Mouse (Mus musculus) hindbrain, embryonic 13.5 days (tissue): ENCODE data around the gene Fam178b. TPM values are rescaled to one million over a fixed set of nuclear protein-coding genes. Genes with fewer than 3 reads are reported as not detected.

Experiments used
- ATAC-seq: fragments of 200-750 bp; cut with Nextera tagmentation; 2 replicates; pipeline ENCODE4 v1.8.0; 2017; ENCODE audit warnings: moderate TSS enrichment; ENCODE audit not compliant: low FRiP score
- H3K27ac ChIP-seq: fragments of 300-500 bp; sonication (generic); 2 replicates; pipeline ENCODE4 v1.5.1; 2015; ENCODE audit warnings: inconsistent platforms, mild to moderate bottlenecking, moderate library complexity
- H3K27me3 ChIP-seq: fragments of 300-500 bp; sonication (generic); 2 replicates; pipeline ENCODE4 v1.6.1; 2015; ENCODE audit warnings: mild to moderate bottlenecking, inconsistent platforms
- H3K36me3 ChIP-seq: fragments of 300-500 bp; sonication (generic); 2 replicates; pipeline ENCODE4 v1.6.1; 2015; ENCODE audit warnings: mild to moderate bottlenecking, inconsistent platforms
- H3K4me1 ChIP-seq: fragments of 300-500 bp; sonication (generic); replicated peaks from 2 replicates; pipeline ENCODE4 v1.6.1; 2015; ENCODE audit warnings: inconsistent platforms
- H3K4me2 ChIP-seq: fragments of 300-500 bp; sonication (generic); 2 replicates; pipeline ENCODE4 v1.6.1; 2015; ENCODE audit warnings: inconsistent platforms, mild to moderate bottlenecking, moderate library complexity
- H3K4me3 ChIP-seq: fragments of 300-500 bp; sonication (generic); 2 replicates; pipeline ENCODE4 v1.5.1; 2015; ENCODE audit warnings: mild to moderate bottlenecking, inconsistent platforms
- H3K9ac ChIP-seq: fragments of 300-500 bp; sonication (generic); 2 replicates; pipeline ENCODE4 v1.6.1; 2015; ENCODE audit warnings: mild to moderate bottlenecking, inconsistent platforms
- H3K9me3 ChIP-seq: fragments of 300-500 bp; sonication (generic); 2 replicates; pipeline ENCODE4 v1.6.1; 2016; ENCODE audit warnings: inconsistent platforms
- WGBS: fragments of 180-500 bp; shearing (Covaris S2); methylation state at CpG from one replicate; pipeline ENCODE4 v1.1.7; 2015; 5-methylcytosine and 5-hydroxymethylcytosine counted together
- polyA plus RNA-seq: library from polyadenylated mRNA; unstranded; fragments of >200 nt; fragmentation: Nextera tagmentation; extraction: Ambion mirVana; gene quantifications from 2 replicates; pipeline ENCODE4 v1.2.1, GENCODE M21; 2015

Fam178b gene
- 0.27 and 0.32 TPM in 2 replicates for polyA plus RNA-seq

- no peaks in the 10 kb centered on the region for H3K36me3 ChIP-seq
- H3K9me3 ChIP-seq: no peaks in the 10 kb centered on the region
- no peak for ATAC-seq
- no peak within 1 kb of the TSS for H3K4me2 ChIP-seq
- H3K9ac ChIP-seq: no peak within 1 kb of the TSS
- no peaks in the 10 kb centered on the region for H3K4me1 ChIP-seq
- no peak within 1 kb of the TSS for H3K4me3 ChIP-seq
- 91% methylated on average over 38 of the region's 39 CpGs for WGBS
- H3K27me3 ChIP-seq: no peaks in the 10 kb centered on the region
- no peak within 1 kb of the TSS for H3K27ac ChIP-seq
Observed at GRCm38 (mm10) chr1:36682620-36683355, at the start of gene Fam178b. Fam178b (minus strand) TSS chr1:36683183.

GRCm38 (mm10) chr1:36724057-36724431, 41.1 kb upstream of the Fam178b start:
- Histone ChIP-seq H3K4me1 (peaks cover 6% of the 10 kb centered on the region), H3K4me2 (no peak overlapping the region), H3K9me3 (no peaks in the 10 kb centered on the region), H3K27me3 (no peaks in the 10 kb centered on the region), H3K4me3 (no peak overlapping the region), H3K36me3 (no peaks in the 10 kb centered on the region), H3K9ac (no peak overlapping the region), H3K27ac (peak overlapping the region; percentile 3; the same call in 1 of the 2 replicates)
- ATAC-seq: no peak
- WGBS: 76% methylated on average over 4 of the region's 4 CpGs

- ATAC-seq: no peak
- Histone ChIP-seq H3K27me3 (no peaks in the 10 kb centered on the region), H3K4me2 (no peak overlapping the region), H3K4me3 (no peak overlapping the region), H3K27ac (peak overlapping the region; percentile 31; the same call in 1 of the 2 replicates), H3K9ac (peak overlapping the region; percentile 46; the same call in 1 of the 2 replicates), H3K9me3 (no peaks in the 10 kb centered on the region), H3K4me1 (peaks cover 6% of the 10 kb centered on the region), H3K36me3 (no peaks in the 10 kb centered on the region)
- WGBS: 69% methylated on average over 16 of the region's 16 CpGs
Observed at GRCm38 (mm10) chr1:36723146-36724056, 40.4 kb upstream of the Fam178b start.

- Histone ChIP-seq H3K9me3 (no peaks in the 10 kb centered on the region), H3K4me1 (peaks cover 5% of the 10 kb centered on the region), H3K27ac (no peak overlapping the region), H3K27me3 (no peaks in the 10 kb centered on the region), H3K36me3 (no peaks in the 10 kb centered on the region), H3K4me3 (no peak overlapping the region), H3K9ac (no peak overlapping the region), H3K4me2 (no peak overlapping the region)
- ATAC-seq: no peak
- 92% methylated on average over 1 of the region's 1 CpGs for WGBS
Observed at GRCm38 (mm10) chr1:36718786-36719185, 35.8 kb upstream of the Fam178b start.

- ATAC-seq: no peak
- Histone ChIP-seq H3K9me3 (no peaks in the 10 kb centered on the region), H3K9ac (no peak within 1 kb of the TSS), H3K27me3 (no peaks in the 10 kb centered on the region), H3K4me1 (no peaks in the 10 kb centered on the region), H3K4me3 (no peak within 1 kb of the TSS), H3K36me3 (no peaks in the 10 kb centered on the region), H3K4me2 (no peak within 1 kb of the TSS), H3K27ac (no peak within 1 kb of the TSS)
- 77% methylated on average over 5 of the region's 5 CpGs for WGBS
Observed at GRCm38 (mm10) chr1:36714311-36714710, 31.3 kb upstream of the Fam178b start, which contains the start of gene Actr1b. Actr1b (minus strand) TSS chr1:36714422.

GRCm38 (mm10) chr1:36711104-36711503, 28.1 kb upstream of the Fam178b start:
- H3K36me3 ChIP-seq: peaks cover 15% of the 10 kb centered on the region
- H3K27me3 ChIP-seq: no peaks in the 10 kb centered on the region
- no peaks in the 10 kb centered on the region for H3K9me3 ChIP-seq
- WGBS: 96% methylated on average over 2 of the region's 2 CpGs
- no peak overlapping the region for H3K4me3 ChIP-seq
- ATAC-seq: no peak
- H3K9ac ChIP-seq: no peak overlapping the region
- peaks cover 30% of the 10 kb centered on the region for H3K4me1 ChIP-seq
- H3K4me2 ChIP-seq: no peak overlapping the region
- no peak overlapping the region for H3K27ac ChIP-seq

GRCm38 (mm10) chr1:36709854-36710280, 26.9 kb upstream of the Fam178b start, which contains the start of gene 4933424G06Rik:
4933424G06Rik (plus strand) TSS chr1:36710149.
- Histone ChIP-seq H3K9me3 (no peaks in the 10 kb centered on the region), H3K4me1 (peaks cover 30% of the 10 kb centered on the region), H3K27ac (peak within 1 kb of the TSS; percentile 91), H3K9ac (peak within 1 kb of the TSS; percentile 98), H3K27me3 (no peaks in the 10 kb centered on the region), H3K4me3 (peak within 1 kb of the TSS; percentile 99), H3K4me2 (peak within 1 kb of the TSS; percentile 83), H3K36me3 (peaks cover 27% of the 10 kb centered on the region)
- ATAC-seq: peak; percentile 96
- under 1% methylated on average over 29 of the region's 29 CpGs for WGBS

- H3K4me3 ChIP-seq: peak overlapping the region; percentile 99
- H3K4me2 ChIP-seq: peak overlapping the region; percentile 83
- peaks cover 30% of the 10 kb centered on the region for H3K4me1 ChIP-seq
- peak; percentile 79 for ATAC-seq
- 1% methylated on average over 33 of the region's 33 CpGs for WGBS
- no peaks in the 10 kb centered on the region for H3K9me3 ChIP-seq
- no peaks in the 10 kb centered on the region for H3K27me3 ChIP-seq
- peaks cover 33% of the 10 kb centered on the region for H3K36me3 ChIP-seq
- peak overlapping the region; percentile 91 for H3K27ac ChIP-seq
- peak overlapping the region; percentile 98 for H3K9ac ChIP-seq
Observed at GRCm38 (mm10) chr1:36709055-36709853, 26.3 kb upstream of the Fam178b start.

- Histone ChIP-seq H3K27ac (no peak overlapping the region), H3K4me2 (peak overlapping the region; percentile 83), H3K4me1 (peaks cover 30% of the 10 kb centered on the region), H3K27me3 (no peaks in the 10 kb centered on the region), H3K9ac (peak overlapping the region; percentile 98), H3K4me3 (peak overlapping the region; percentile 99), H3K36me3 (peaks cover 39% of the 10 kb centered on the region), H3K9me3 (no peaks in the 10 kb centered on the region)
- no peak for ATAC-seq
- WGBS: 96% methylated on average over 1 of the region's 1 CpGs
Observed at GRCm38 (mm10) chr1:36708626-36709025, 25.6 kb upstream of the Fam178b start.

- no peaks in the 10 kb centered on the region for H3K9me3 ChIP-seq
- peaks cover 48% of the 10 kb centered on the region for H3K36me3 ChIP-seq
- H3K4me1 ChIP-seq: peaks cover 30% of the 10 kb centered on the region
- no peak overlapping the region for H3K27ac ChIP-seq
- H3K4me2 ChIP-seq: peak overlapping the region; percentile 83; the same call in 1 of the 2 replicates
- peak overlapping the region; percentile 98; the same call in 1 of the 2 replicates for H3K9ac ChIP-seq
- ATAC-seq: no peak
- H3K4me3 ChIP-seq: no peak overlapping the region
- no peaks in the 10 kb centered on the region for H3K27me3 ChIP-seq
- WGBS: 78% methylated on average over 3 of the region's 3 CpGs
Observed at GRCm38 (mm10) chr1:36707797-36708196, 24.8 kb upstream of the Fam178b start.

GRCm38 (mm10) chr1:36707166-36707565, 24.2 kb upstream of the Fam178b start:
- Histone ChIP-seq H3K4me3 (no peak overlapping the region), H3K4me1 (peaks cover 30% of the 10 kb centered on the region), H3K36me3 (peaks cover 54% of the 10 kb centered on the region), H3K4me2 (no peak overlapping the region), H3K27ac (no peak overlapping the region), H3K9ac (no peak overlapping the region), H3K27me3 (no peaks in the 10 kb centered on the region), H3K9me3 (no peaks in the 10 kb centered on the region)
- no peak for ATAC-seq
- 80% methylated on average over 2 of the region's 2 CpGs for WGBS
